Mouse (Mus musculus) kidney, embryonic 14.5 days (tissue): ENCODE results near the gene Cfap43. TPM values are rescaled to one million over a fixed set of nuclear protein-coding genes. Genes with fewer than 3 reads are reported as not detected.
A peak's percentile ranks its signal among the peaks of the same experiment; 100 is the strongest.

Source experiments
- ATAC-seq: fragments of 200-750 bp; cut with Nextera tagmentation; 2 replicates; pipeline ENCODE4 v1.8.0; 2017; ENCODE audit warnings: moderate number of reproducible peaks, mild to moderate bottlenecking, moderate TSS enrichment, moderate library complexity; ENCODE audit not compliant: low FRiP score, low TSS enrichment
- H3K27ac ChIP-seq: fragments of 300-500 bp; sonication (generic); 2 replicates; pipeline ENCODE4 v1.5.1; 2014; ENCODE audit warnings: low read depth, mild to moderate bottlenecking, low read length, moderate library complexity, mixed read lengths
- H3K27me3 ChIP-seq: fragments of 300-500 bp; sonication (generic); 2 replicates; pipeline ENCODE4 v1.6.1; 2014; ENCODE audit warnings: mild to moderate bottlenecking, low read length; ENCODE audit not compliant: control insufficient read depth, insufficient read depth
- H3K36me3 ChIP-seq: fragments of 300-500 bp; sonication (generic); 2 replicates; pipeline ENCODE4 v1.6.1; 2014; ENCODE audit warnings: low read length, mixed read lengths; ENCODE audit not compliant: control insufficient read depth, insufficient read depth
- H3K4me1 ChIP-seq: fragments of 300-500 bp; sonication (generic); 2 replicates; pipeline ENCODE4 v1.6.1; 2014; ENCODE audit warnings: low read length, mixed read lengths; ENCODE audit not compliant: control insufficient read depth, insufficient read depth
- H3K4me2 ChIP-seq: fragments of 300-500 bp; sonication (generic); replicated peaks from 2 replicates; pipeline ENCODE4 v1.6.1; 2014; ENCODE audit warnings: low read depth, mild to moderate bottlenecking, low read length
- H3K4me3 ChIP-seq: fragments of 300-500 bp; sonication (generic); 2 replicates; pipeline ENCODE4 v1.5.1; 2014; ENCODE audit warnings: mild to moderate bottlenecking, low read length
- H3K9ac ChIP-seq: fragments of 300-500 bp; sonication (generic); 2 replicates; pipeline ENCODE4 v1.6.1; 2014; ENCODE audit warnings: low read depth, mild to moderate bottlenecking, low read length, moderate library complexity
- H3K9me3 ChIP-seq: fragments of 300-500 bp; sonication (generic); 2 replicates; pipeline ENCODE4 v1.6.1; 2016; ENCODE audit warnings: low read length; ENCODE audit not compliant: control insufficient read depth
- WGBS: fragments of 180-500 bp; shearing (Covaris S2); extraction: QIAGEN DNeasy Blood & Tissue Kit; methylation state at CpG from one replicate; pipeline ENCODE4 v1.1.7; 2014; 5-methylcytosine and 5-hydroxymethylcytosine counted together
- polyA plus RNA-seq: library from polyadenylated mRNA; unstranded; fragments of >200 nt; fragmentation: Nextera tagmentation; extraction: Ambion mirVana; gene quantifications from 2 replicates; pipeline ENCODE4 v1.2.1, GENCODE M21; 2014

Gene Cfap43
- polyA plus RNA-seq, 1 experiment from 2014 or later: 0.03 TPM

GRCm38 (mm10) chr19:47820832-47821493 lies 98.1 kb downstream of the Cfap43 start:
- no peak overlapping the region for H3K27ac ChIP-seq
- no peak overlapping the region for H3K9ac ChIP-seq
- H3K27me3 ChIP-seq: peaks cover 10% of the 10 kb centered on the region; the same call in 1 of the 2 replicates
- no peak for ATAC-seq
- 18% methylated on average over 8 of the region's 9 CpGs for WGBS
- H3K4me3 ChIP-seq: no peak overlapping the region
- no peaks in the 10 kb centered on the region for H3K4me1 ChIP-seq
- no peaks in the 10 kb centered on the region for H3K9me3 ChIP-seq
- no peak overlapping the region for H3K4me2 ChIP-seq
- no peaks in the 10 kb centered on the region for H3K36me3 ChIP-seq

- H3K36me3 ChIP-seq: no peaks in the 10 kb centered on the region
- 85% methylated on average over 9 of the region's 9 CpGs for WGBS
- H3K4me2 ChIP-seq: no peak overlapping the region
- no peak for ATAC-seq
- no peaks in the 10 kb centered on the region for H3K9me3 ChIP-seq
- H3K27ac ChIP-seq: no peak overlapping the region
- peaks cover 5% of the 10 kb centered on the region; the same call in 1 of the 2 replicates for H3K27me3 ChIP-seq
- no peaks in the 10 kb centered on the region for H3K4me1 ChIP-seq
- H3K4me3 ChIP-seq: no peak overlapping the region
- no peak overlapping the region for H3K9ac ChIP-seq
Observed at GRCm38 (mm10) chr19:47817692-47818091, 101.4 kb downstream of the Cfap43 start.

DNA sequence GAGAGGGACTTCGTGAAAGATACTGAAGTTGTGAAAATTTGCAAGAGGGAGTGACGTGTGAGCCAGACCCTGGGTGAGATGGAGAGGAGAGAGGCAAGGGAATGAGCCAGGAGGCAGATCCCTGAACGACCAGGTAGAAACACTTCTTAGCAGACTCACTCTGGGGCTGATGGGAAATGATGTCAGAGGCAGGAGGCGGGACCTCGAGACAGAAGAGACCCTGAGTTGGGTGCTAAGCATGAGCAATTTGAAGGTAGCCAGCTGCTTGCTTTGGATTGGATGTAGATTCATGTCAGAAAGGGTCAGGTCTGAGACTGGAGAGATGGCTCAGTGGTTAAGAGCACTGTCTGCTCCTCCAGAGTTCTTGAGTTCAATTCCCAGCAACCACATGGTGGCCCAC lies 104.4 kb downstream of the Cfap43 start:
- H3K4me3 ChIP-seq: no peak overlapping the region
- 85% methylated on average over 5 of the region's 5 CpGs for WGBS
- H3K4me2 ChIP-seq: no peak overlapping the region
- no peaks in the 10 kb centered on the region for H3K9me3 ChIP-seq
- no peaks in the 10 kb centered on the region for H3K4me1 ChIP-seq
- no peaks in the 10 kb centered on the region for H3K27me3 ChIP-seq
- ATAC-seq: no peak
- no peak overlapping the region for H3K27ac ChIP-seq
- H3K9ac ChIP-seq: no peak overlapping the region
- no peaks in the 10 kb centered on the region for H3K36me3 ChIP-seq

DNA sequence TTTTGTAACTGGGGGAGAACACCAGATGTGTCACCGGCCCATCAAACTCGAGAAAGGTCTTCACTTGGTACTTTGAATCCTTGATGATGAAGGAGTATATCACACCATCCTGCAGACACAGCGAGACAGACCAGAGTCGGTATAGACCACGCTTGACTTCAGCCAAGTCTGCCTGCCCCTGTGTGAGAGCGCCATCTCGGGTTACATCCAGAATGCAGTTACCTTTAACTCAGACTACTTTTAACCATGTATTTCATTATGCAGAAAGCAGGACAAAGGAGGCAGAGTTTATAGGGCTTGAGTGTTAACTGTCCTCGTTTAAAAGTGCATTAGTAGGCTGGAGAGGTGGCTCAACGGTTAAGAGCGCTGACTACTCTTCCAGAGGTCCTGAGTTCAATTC lies 107.0 kb downstream of the Cfap43 start:
- Histone ChIP-seq H3K4me3 (no peak overlapping the region), H3K27ac (no peak overlapping the region), H3K9ac (no peak overlapping the region), H3K4me2 (no peak overlapping the region), H3K27me3 (no peaks in the 10 kb centered on the region), H3K4me1 (no peaks in the 10 kb centered on the region), H3K9me3 (no peaks in the 10 kb centered on the region), H3K36me3 (no peaks in the 10 kb centered on the region)
- 60% methylated on average over 10 of the region's 10 CpGs for WGBS
- no peak for ATAC-seq

DNA sequence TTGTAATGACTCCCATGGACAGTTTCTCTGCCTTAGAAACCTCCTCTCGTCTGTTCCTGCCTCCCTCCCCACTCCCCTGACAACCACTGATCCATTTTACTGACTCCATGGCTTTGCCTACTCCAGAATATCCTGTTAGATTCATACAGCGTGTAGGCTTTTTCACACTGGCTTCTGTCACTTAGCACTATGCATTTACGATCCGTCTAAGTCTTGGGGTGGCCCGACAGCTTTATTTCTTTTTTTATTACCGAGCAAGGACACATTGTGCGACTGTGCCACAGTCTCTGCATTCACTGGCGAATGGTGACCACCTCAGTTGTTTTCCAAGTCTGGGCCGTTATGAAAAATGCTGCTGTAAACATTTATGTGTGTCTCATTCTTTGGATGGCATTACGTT lies 120.5 kb downstream of the Cfap43 start:
- Histone ChIP-seq H3K27me3 (no peaks in the 10 kb centered on the region), H3K4me1 (0 out of 2 replicates have a peak, but pooled peaks cover 3% of the 10 kb centered on the region), H3K9ac (no peak overlapping the region), H3K4me3 (no peak overlapping the region), H3K27ac (no peak overlapping the region), H3K36me3 (no peaks in the 10 kb centered on the region), H3K4me2 (no peak overlapping the region), H3K9me3 (no peaks in the 10 kb centered on the region)
- 23% methylated on average over 10 of the region's 10 CpGs for WGBS
- ATAC-seq: no peak

DNA sequence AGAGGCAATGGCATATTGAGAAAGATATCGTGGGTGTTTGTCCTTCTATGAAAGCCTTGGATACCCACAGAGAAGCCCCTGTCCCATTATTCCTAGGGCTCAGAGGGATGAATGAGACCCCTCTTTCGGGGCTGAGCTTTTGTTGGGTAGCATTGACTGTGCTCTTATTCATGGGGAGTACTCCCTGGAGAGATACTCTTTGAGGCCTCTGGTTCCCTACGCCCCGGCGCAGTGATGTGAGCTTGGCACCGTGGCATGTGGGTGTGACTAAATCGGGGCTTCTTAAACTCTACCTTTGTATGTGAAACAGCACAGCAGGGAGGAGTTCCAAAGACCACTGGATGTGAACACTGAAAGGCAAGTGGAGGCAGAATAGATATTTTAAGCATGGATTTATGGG lies 122.4 kb downstream of the Cfap43 start:
- ATAC-seq: no peak
- Histone ChIP-seq H3K4me1 (0 out of 2 replicates have a peak, but pooled peaks cover 3% of the 10 kb centered on the region), H3K9me3 (no peaks in the 10 kb centered on the region), H3K4me3 (no peak overlapping the region), H3K36me3 (no peaks in the 10 kb centered on the region), H3K27ac (no peak overlapping the region), H3K27me3 (no peaks in the 10 kb centered on the region), H3K4me2 (no peak overlapping the region), H3K9ac (no peak overlapping the region)
- 76% methylated on average over 7 of the region's 7 CpGs for WGBS

DNA sequence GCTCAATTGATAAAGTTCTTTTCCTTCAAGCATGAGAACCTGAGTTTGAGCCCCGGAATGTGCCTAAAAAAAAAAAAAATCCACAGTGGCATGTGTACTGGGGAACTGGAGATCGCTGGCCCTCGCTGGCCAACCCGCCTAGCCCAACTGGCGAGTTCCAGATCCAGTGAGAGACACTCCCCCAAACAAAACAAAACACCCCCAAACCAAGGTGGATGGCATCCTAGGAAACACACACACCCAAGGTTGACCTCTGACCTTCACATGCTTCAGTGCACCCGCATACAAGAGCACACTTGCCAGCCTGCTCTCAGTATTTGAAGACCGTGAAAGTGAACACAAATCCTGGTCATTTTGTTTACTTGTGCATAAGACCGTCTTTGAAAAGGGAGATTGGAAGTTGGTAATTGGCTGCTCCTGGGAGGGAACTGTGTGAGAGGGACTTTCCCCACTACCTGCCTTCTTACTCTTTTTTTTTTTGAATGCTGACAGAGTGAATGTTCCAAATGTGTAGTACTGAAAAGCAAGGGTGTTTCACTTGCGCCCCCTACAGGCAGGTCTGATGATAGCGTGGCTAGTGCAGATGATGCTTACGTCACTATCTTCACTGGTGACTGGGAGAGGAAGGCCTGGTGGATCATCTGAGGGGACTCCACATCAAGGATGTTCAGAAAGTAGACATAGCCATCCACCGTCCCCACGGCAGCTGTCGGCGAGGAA lies 123.9 kb downstream of the Cfap43 start:
- Histone ChIP-seq H3K4me2 (no peak overlapping the region), H3K4me1 (0 out of 2 replicates have a peak, but pooled peaks cover 3% of the 10 kb centered on the region), H3K9ac (no peak overlapping the region), H3K9me3 (no peaks in the 10 kb centered on the region), H3K36me3 (no peaks in the 10 kb centered on the region), H3K27me3 (no peaks in the 10 kb centered on the region), H3K4me3 (no peak overlapping the region), H3K27ac (no peak overlapping the region)
- WGBS: 46% methylated on average over 15 of the region's 15 CpGs
- ATAC-seq: no peak

DNA sequence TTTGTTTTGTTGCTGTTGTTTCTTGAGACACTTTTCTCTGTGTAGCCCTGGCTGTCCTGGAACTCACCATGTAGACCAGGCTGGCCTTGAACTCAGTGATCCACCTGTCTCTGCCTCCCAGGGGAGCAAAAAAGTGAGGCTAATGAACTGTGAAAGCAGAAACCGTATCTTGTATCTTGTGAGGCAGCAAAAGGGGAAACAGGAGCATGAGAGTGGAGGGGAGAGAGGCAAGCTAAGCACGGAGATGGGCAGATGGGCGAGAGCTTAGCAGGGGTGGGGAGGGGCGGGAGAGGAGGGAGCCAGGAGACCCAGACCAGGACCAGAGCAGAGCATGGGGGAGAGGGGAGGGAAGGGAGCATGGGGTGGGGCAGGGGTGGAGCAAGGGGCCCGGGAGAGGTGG lies 124.8 kb downstream of the Cfap43 start:
- Histone ChIP-seq H3K4me2 (no peak overlapping the region), H3K36me3 (no peaks in the 10 kb centered on the region), H3K4me1 (0 out of 2 replicates have a peak, but pooled peaks cover 3% of the 10 kb centered on the region), H3K9ac (no peak overlapping the region), H3K27ac (no peak overlapping the region), H3K4me3 (no peak overlapping the region), H3K27me3 (no peaks in the 10 kb centered on the region), H3K9me3 (no peaks in the 10 kb centered on the region)
- 0 out of 2 replicates have a peak, but pooled peaks have one; percentile 39 for ATAC-seq
- 29% methylated on average over 5 of the region's 5 CpGs for WGBS

DNA sequence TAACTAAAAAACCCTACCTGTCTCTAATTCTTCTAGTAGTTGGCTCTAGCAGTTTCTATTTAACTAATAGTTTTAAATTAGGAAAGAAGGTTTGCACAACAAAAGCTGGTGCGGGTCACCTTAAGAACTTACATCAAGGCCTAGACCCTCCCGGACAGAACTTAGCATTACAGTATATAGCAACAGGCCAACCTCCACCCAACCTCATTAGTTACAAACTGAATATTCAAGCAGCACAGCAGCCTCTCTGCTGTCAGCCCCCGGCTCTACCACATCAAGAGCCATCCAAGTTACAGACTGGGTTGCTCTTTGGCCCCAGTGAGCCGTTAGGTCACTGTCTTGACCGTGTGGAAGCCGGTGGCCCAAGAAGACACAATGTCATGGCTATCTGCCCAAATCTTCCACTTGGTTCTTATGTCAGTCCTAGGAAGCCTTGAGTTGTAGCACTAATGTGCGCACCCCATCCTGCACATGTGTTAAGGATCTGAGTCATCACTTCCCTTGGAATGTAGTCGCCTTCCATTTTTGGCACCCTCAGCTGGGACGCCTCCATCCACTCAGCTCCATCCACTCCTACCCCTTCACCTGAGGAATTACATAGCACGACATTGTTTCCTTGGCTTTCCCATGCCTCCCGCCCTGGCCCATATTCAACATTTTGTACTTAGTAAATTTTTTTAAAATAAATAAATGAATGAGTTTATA lies 128.6 kb downstream of the Cfap43 start:
- Histone ChIP-seq H3K4me3 (no peak overlapping the region), H3K4me1 (0 out of 2 replicates have a peak, but pooled peaks cover 3% of the 10 kb centered on the region), H3K9me3 (no peaks in the 10 kb centered on the region), H3K36me3 (no peaks in the 10 kb centered on the region), H3K27me3 (no peaks in the 10 kb centered on the region), H3K27ac (no peak overlapping the region), H3K9ac (no peak overlapping the region), H3K4me2 (no peak overlapping the region)
- no peak for ATAC-seq
- 89% methylated on average over 11 of the region's 11 CpGs for WGBS
